Mouse (Mus musculus): ENCODE measurements around the gene Hivep3. TPM values are rescaled to one million over a fixed set of nuclear protein-coding genes. Genes with fewer than 3 reads are reported as not detected.

The Hivep3 gene
- 17.5 TPM for polyA plus RNA-seq (2014; fragmentation: Illumina TruSeq; extraction: RNeasy Lipid Tissue Mini Kit (QIAGEN cat#74804); ENCODE audit: insufficient read depth, low read depth, low replicate concordance)

GRCm38 (mm10) chr4:119733184-119733880 lies at the start of gene Hivep3:
Gene Hivep3 (plus strand): TSS chr4:119733784.

GRCm38 (mm10) chr4:120064696-120065095 lies 331.1 kb downstream of the Hivep3 start, which contains the start of gene AL607142.1:
Gene AL607142.1 (plus strand): TSS chr4:120064996.

GRCm38 (mm10) chr4:120161166-120161949 lies 427.8 kb downstream of the Hivep3 start, which contains the start of gene Edn2:
Gene Edn2 (plus strand): TSS chr4:120161206.

Other genes starting within 250 kb of the Hivep3 start
- not detected for gene Rimkla, start 241.2 kb upstream of the Hivep3 start, polyA plus RNA-seq (2014; fragmentation: Illumina TruSeq; extraction: RNeasy Lipid Tissue Mini Kit (QIAGEN cat#74804); ENCODE audit: insufficient read depth, low read depth, low replicate concordance)
- gene Foxj3, start 196.8 kb upstream of the Hivep3 start, polyA plus RNA-seq (2014; fragmentation: Illumina TruSeq; extraction: RNeasy Lipid Tissue Mini Kit (QIAGEN cat#74804); ENCODE audit: insufficient read depth, low read depth, low replicate concordance): 9.1 TPM
- 4.3 TPM for gene Frg2f1, start 194.3 kb upstream of the Hivep3 start, polyA plus RNA-seq (2014; fragmentation: Illumina TruSeq; extraction: RNeasy Lipid Tissue Mini Kit (QIAGEN cat#74804); ENCODE audit: insufficient read depth, low read depth, low replicate concordance)
- gene Guca2a, start 96.1 kb upstream of the Hivep3 start, polyA plus RNA-seq (2014; fragmentation: Illumina TruSeq; extraction: RNeasy Lipid Tissue Mini Kit (QIAGEN cat#74804); ENCODE audit: insufficient read depth, low read depth, low replicate concordance): not detected
- gene Guca2b, start 74.8 kb upstream of the Hivep3 start, polyA plus RNA-seq (2014; fragmentation: Illumina TruSeq; extraction: RNeasy Lipid Tissue Mini Kit (QIAGEN cat#74804); ENCODE audit: insufficient read depth, low read depth, low replicate concordance): not detected